Mouse (Mus musculus) macrophage (primary cell): ENCODE measurements around the gene Mrnip. TPM values are rescaled to one million over a fixed set of nuclear protein-coding genes. Genes with fewer than 3 reads are reported as not detected.

Experiments used
- polyA plus RNA-seq: library from polyadenylated mRNA; stranded (reverse); fragments of 250-400 nt; gene quantifications from 3 replicates; pipeline ENCODE4 v1.2.4, GENCODE M21; 2018; ENCODE audit warnings: inconsistent platforms

Mrnip gene
- polyA plus RNA-seq, 1 experiment from 2014 or later = 4.9 TPM

Other genes starting within 250 kb of the Mrnip start
- gene Rnf130, start 149.1 kb upstream of the Mrnip start, polyA plus RNA-seq = 245 to 360 TPM (median 267 TPM) in 3 replicates
- 44.0 to 64.7 TPM (median 64.2 TPM) in 3 replicates for gene Tbc1d9b, start 43.0 kb upstream of the Mrnip start, polyA plus RNA-seq
- gene Sqstm1, start 36.4 kb downstream of the Mrnip start, polyA plus RNA-seq = 491 to 809 TPM (median 572 TPM) in 3 replicates
- 34.3 to 55.7 TPM (median 49.2 TPM) in 3 replicates for gene Mgat4b, start 36.4 kb downstream of the Mrnip start, polyA plus RNA-seq
- 6.5 to 23.2 TPM (median 6.5 TPM) in 3 replicates for gene Ltc4s, start 64.2 kb downstream of the Mrnip start, polyA plus RNA-seq
- gene Maml1, start 117.9 kb downstream of the Mrnip start, polyA plus RNA-seq = 9.9 to 14.8 TPM (median 12.5 TPM) in 3 replicates
- gene Canx, start 151.2 kb downstream of the Mrnip start, polyA plus RNA-seq = 353 to 731 TPM (median 370 TPM) in 3 replicates
- gene Cby3, start 180.0 kb downstream of the Mrnip start, polyA plus RNA-seq = not detected in 3 replicates
- gene Hnrnph1, start 202.5 kb downstream of the Mrnip start, polyA plus RNA-seq = 98.4 to 136 TPM (median 136 TPM) in 3 replicates